Mouse (Mus musculus) kidney, postnatal 10 days (tissue): ENCODE results near the gene Tshb.

Experiments used
- DNase-seq: peaks from one replicate; pipeline ENCODE4 v3.0.0; 2021; ENCODE audit warnings: mixed read lengths

Gene Tshb

GRCm38 (mm10) chr3:102736436-102736835 is 46.1 kb downstream of the Tshb start:
- DNase-seq = no peak

- DNase-seq = no peak
Measured at GRCm38 (mm10) chr3:102735638-102736037, 46.9 kb downstream of the Tshb start.

DNA sequence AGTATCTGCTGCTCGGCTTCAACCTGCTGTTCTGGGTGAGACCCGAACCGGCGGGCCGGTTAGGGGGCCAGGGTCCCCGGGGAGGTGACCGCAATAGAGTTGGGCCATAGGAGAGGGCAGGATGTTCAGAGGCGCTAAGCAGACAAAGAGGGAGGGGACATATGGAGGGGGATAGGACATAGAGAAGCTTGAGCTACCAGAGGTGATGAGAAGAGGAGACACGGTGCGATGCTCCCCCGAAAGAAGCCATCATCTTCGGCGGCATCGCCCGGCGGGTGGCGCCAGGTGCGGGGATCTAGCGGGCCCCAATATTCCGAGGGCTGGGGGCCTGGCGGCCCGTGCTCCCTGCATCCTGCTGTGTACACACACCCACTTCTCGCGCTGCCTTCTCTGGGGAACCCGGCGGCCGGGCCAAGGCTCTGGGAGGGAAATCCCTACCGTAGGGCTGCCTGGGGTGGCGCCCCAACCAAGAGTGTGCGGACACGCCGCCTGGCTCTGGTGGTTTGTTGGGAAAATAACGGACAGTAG is 47.4 kb downstream of the Tshb start:
- DNase-seq = peak; percentile 56

- peak; percentile 80 for DNase-seq
Measured at GRCm38 (mm10) chr3:102734313-102735030, 48.0 kb downstream of the Tshb start, which contains the start of gene Tspan2. TSS of gene Tspan2 (plus strand) at chr3:102734529.

DNA sequence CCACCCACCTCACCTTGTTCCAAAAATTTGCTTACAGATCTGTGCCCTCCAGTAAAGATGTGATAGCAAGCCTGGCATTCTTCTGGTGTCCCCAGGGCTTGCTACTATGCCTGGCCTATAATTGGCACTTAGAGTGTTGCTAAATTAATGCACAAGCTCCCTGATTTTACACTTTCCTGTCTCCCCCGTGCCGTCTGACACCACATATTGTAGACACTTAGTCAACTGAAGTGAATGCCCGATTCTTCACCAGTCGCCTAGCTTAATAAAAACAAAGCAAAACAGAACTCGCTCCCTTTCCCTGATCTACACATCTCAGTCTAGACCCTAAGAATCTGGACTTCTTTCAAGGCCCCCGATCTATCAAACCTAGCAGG is 48.6 kb downstream of the Tshb start:
- DNase-seq = no peak

DNA sequence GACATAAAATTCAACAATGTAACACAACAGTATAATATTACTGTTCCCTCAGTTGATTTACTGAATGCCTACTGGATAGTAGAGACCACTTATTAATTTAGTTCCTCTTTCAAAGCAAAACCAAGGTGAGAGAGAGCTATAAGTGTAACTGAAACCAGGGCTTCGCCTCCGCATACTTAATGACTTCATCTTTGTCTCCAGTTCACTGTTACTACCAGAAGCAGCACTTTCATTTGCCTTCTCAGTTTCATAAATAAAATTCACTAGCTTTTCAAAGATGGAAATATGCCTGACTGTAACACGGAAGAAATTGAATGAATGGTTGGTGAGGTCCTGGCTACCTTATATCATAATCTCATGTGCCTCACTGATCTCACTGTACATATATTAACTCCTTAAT is 49.5 kb downstream of the Tshb start:
- DNase-seq = no peak

- DNase-seq = no peak
Measured at GRCm38 (mm10) chr3:102732619-102733018, 49.9 kb downstream of the Tshb start.

DNA sequence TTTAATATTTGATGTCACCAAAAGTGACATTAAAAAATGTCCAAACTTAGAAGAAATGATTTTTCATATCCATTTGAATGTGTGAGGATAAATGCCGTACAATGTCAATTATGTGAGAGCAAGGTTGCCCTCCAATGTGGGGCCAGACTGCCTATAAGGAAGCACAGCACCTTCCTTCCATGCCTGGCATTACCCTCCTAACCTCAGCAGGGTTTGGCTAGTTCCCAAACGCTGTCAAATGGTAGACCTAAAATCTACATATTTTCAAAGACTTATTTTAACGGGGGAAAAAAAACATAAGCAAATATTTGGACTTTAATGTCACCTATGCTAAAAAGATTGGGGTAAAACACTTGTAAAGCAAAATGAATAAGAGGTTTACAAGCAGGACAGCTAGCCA is 51.4 kb downstream of the Tshb start:
- DNase-seq = no peak

GRCm38 (mm10) chr3:102729416-102729815 is 53.1 kb downstream of the Tshb start:
- DNase-seq = no peak
